Mouse (Mus musculus): ENCODE measurements around the gene Zbtb38.
A peak's percentile ranks its signal among the peaks of the same experiment; 100 is the strongest.

Zbtb38 gene

GRCm38 (mm10) chr9:96754625-96754969, 2.0 kb upstream of the Zbtb38 start:
- no peak overlapping the region for H3K4me3 ChIP-seq (replicated peaks; ENCODE audit: low read length)
- no peak for TF ChIP-seq POU5F1 (IDR thresholded peaks at IDR 0.05; ENCODE audit: borderline replicate concordance, low read length)
- TF ChIP-seq NANOG (IDR thresholded peaks at IDR 0.05; ENCODE audit: borderline replicate concordance, low read length) = no peak
- no peak for TF ChIP-seq CTCF (conservative IDR thresholded peaks at IDR 0.05; ENCODE audit: low read length)
- peaks cover 6% of the 10 kb centered on the region for H3K36me3 ChIP-seq (ENCODE audit: insufficient read depth, low read length)
- H3K4me1 ChIP-seq (replicated peaks; ENCODE audit: low read depth, low read length) = peaks cover 56% of the 10 kb centered on the region
- no peaks in the 10 kb centered on the region for H3K27me3 ChIP-seq (ENCODE audit: insufficient read depth, low read length)
- no peaks in the 10 kb centered on the region for H3K9me3 ChIP-seq (ENCODE audit: low read length)

- Histone ChIP-seq H3K4me3 (replicated peaks; ENCODE audit: low read length) (no peak overlapping the region), H3K4me1 (replicated peaks; ENCODE audit: low read depth, low read length) (peaks cover 55% of the 10 kb centered on the region), H3K27me3 (ENCODE audit: insufficient read depth, low read length) (no peaks in the 10 kb centered on the region), H3K9me3 (ENCODE audit: low read length) (no peaks in the 10 kb centered on the region), H3K36me3 (ENCODE audit: insufficient read depth, low read length) (peaks cover 10% of the 10 kb centered on the region)
- TF ChIP-seq CTCF (conservative IDR thresholded peaks at IDR 0.05; ENCODE audit: low read length) = no peak
- TF ChIP-seq NANOG (IDR thresholded peaks at IDR 0.05; ENCODE audit: borderline replicate concordance, low read length) = no peak
- no peak for TF ChIP-seq POU5F1 (IDR thresholded peaks at IDR 0.05; ENCODE audit: borderline replicate concordance, low read length)
Measured at GRCm38 (mm10) chr9:96753921-96754624, 1.4 kb upstream of the Zbtb38 start.

- Histone ChIP-seq H3K9me3 (ENCODE audit: low read length) (no peaks in the 10 kb centered on the region), H3K4me3 (replicated peaks; ENCODE audit: low read length) (no peak overlapping the region), H3K27me3 (ENCODE audit: insufficient read depth, low read length) (no peaks in the 10 kb centered on the region), H3K4me1 (replicated peaks; ENCODE audit: low read depth, low read length) (peaks cover 49% of the 10 kb centered on the region), H3K36me3 (ENCODE audit: insufficient read depth, low read length) (peaks cover 17% of the 10 kb centered on the region)
- TF ChIP-seq NANOG (IDR thresholded peaks at IDR 0.05; ENCODE audit: borderline replicate concordance, low read length) = no peak
- TF ChIP-seq CTCF (conservative IDR thresholded peaks at IDR 0.05; ENCODE audit: low read length) = no peak
- TF ChIP-seq POU5F1 (IDR thresholded peaks at IDR 0.05; ENCODE audit: borderline replicate concordance, low read length) = no peak
Measured at GRCm38 (mm10) chr9:96753392-96753791, 761 bp upstream of the Zbtb38 start.

DNA sequence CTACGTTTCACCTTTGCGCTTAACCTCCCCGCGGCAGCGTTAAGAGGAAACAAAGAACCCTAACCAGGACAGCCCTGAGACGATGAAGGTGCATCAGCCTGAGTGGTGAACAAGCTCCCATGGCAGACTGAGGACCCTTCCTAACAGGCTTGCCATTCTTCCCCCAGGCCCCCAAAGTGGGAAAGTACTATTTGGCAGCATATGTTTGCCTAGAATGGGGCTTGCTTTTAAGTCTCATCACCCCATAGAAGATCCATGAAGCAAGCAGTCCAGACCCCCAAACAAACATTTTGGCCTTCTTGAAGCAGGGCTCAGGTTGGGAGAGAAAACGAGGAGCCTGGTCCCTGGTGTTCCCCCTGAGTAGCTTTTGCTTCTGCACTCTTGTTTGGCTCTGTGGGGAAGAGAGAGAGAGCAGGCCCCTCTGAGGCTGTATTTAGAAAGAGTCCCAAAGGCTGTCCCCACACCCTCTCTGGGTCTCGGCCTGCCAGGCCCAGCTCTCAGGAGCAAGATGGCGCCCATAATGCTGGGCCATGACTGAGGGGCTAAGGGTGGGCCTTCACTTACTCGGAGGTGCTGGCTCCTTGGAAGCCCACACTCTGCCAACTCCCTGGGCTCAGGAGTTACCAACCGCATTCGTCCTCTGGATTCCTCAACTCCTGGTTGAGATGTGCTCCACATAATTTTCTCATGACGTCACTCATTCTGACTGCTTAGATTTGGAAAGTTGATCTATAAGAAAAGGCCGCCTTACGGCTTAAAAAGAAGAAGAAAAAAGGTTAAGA, 619 bp downstream of the Zbtb38 start:
- Histone ChIP-seq H3K36me3 (ENCODE audit: insufficient read depth, low read length) (peaks cover 31% of the 10 kb centered on the region), H3K4me3 (replicated peaks; ENCODE audit: low read length) (peak overlapping the region; percentile 68), H3K9me3 (ENCODE audit: low read length) (peaks cover 3% of the 10 kb centered on the region; the same call in 1 of the 2 replicates), H3K4me1 (replicated peaks; ENCODE audit: low read depth, low read length) (peaks cover 41% of the 10 kb centered on the region), H3K27me3 (ENCODE audit: insufficient read depth, low read length) (no peaks in the 10 kb centered on the region)
- TF ChIP-seq POU5F1 (IDR thresholded peaks at IDR 0.05; ENCODE audit: borderline replicate concordance, low read length) = no peak
- no peak for TF ChIP-seq CTCF (conservative IDR thresholded peaks at IDR 0.05; ENCODE audit: low read length)
- no peak for TF ChIP-seq NANOG (IDR thresholded peaks at IDR 0.05; ENCODE audit: borderline replicate concordance, low read length)

DNA sequence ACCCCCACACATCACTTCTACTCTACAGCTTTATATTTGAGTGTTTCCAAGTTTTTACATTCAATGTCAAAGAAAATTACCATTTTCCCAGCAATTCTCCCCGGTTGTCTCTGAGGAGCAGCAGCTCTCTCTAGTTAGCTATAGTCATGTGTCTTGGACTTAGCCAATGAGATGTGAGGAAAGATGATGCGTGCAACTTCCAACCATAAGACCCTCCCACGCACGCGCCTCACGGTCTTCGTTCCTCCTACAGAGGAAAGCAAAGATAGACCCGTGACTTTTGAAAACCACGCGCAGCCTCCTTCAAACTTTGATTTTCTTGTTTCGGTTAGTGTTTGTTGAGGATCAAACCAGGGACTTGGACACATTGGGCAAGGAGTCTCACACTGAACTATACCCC, 2.0 kb downstream of the Zbtb38 start:
- Histone ChIP-seq H3K36me3 (ENCODE audit: insufficient read depth, low read length) (peaks cover 36% of the 10 kb centered on the region), H3K4me1 (replicated peaks; ENCODE audit: low read depth, low read length) (peaks cover 41% of the 10 kb centered on the region), H3K27me3 (ENCODE audit: insufficient read depth, low read length) (no peaks in the 10 kb centered on the region), H3K4me3 (replicated peaks; ENCODE audit: low read length) (no peak overlapping the region), H3K9me3 (ENCODE audit: low read length) (peaks cover 7% of the 10 kb centered on the region; the same call in 1 of the 2 replicates)
- no peak for TF ChIP-seq NANOG (IDR thresholded peaks at IDR 0.05; ENCODE audit: borderline replicate concordance, low read length)
- no peak for TF ChIP-seq POU5F1 (IDR thresholded peaks at IDR 0.05; ENCODE audit: borderline replicate concordance, low read length)
- no peak for TF ChIP-seq CTCF (conservative IDR thresholded peaks at IDR 0.05; ENCODE audit: low read length)

- H3K4me1 ChIP-seq (replicated peaks; ENCODE audit: low read depth, low read length) = peaks cover 16% of the 10 kb centered on the region
- peaks cover 41% of the 10 kb centered on the region for H3K36me3 ChIP-seq (ENCODE audit: insufficient read depth, low read length)
- H3K4me3 ChIP-seq (replicated peaks; ENCODE audit: low read length) = no peak overlapping the region
- peaks cover 7% of the 10 kb centered on the region; the same call in 1 of the 2 replicates for H3K9me3 ChIP-seq (ENCODE audit: low read length)
- TF ChIP-seq NANOG (IDR thresholded peaks at IDR 0.05; ENCODE audit: borderline replicate concordance, low read length) = no peak
- no peaks in the 10 kb centered on the region for H3K27me3 ChIP-seq (ENCODE audit: insufficient read depth, low read length)
Measured at GRCm38 (mm10) chr9:96746527-96746926, 6.1 kb downstream of the Zbtb38 start.

DNA sequence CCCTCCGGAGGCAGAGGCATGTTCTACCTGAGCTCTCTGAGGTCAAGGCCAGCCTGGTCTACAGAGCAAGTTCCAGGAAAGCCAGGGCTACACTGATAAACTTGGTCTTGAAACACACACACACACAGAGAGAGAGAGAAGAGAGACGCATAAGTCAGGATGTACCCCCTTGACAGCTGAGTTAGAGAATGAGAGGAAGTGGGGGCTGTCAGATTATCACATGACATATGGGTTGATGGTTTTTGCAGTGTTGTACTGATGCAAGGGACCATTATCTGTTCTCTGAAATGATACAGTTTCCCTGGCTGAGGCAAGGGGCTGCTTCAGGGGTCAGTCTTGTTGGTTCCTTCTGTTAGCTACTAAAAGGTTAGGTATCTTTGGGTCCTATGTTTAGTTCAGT, 7.7 kb downstream of the Zbtb38 start:
- TF ChIP-seq NANOG (IDR thresholded peaks at IDR 0.05; ENCODE audit: borderline replicate concordance, low read length) = no peak
- no peak for TF ChIP-seq CTCF (conservative IDR thresholded peaks at IDR 0.05; ENCODE audit: low read length)
- no peak for TF ChIP-seq POU5F1 (IDR thresholded peaks at IDR 0.05; ENCODE audit: borderline replicate concordance, low read length)

GRCm38 (mm10) chr9:96741365-96742085, 11.1 kb downstream of the Zbtb38 start:
- no peak for TF ChIP-seq NANOG (IDR thresholded peaks at IDR 0.05; ENCODE audit: borderline replicate concordance, low read length)
- TF ChIP-seq CTCF (conservative IDR thresholded peaks at IDR 0.05; ENCODE audit: low read length) = no peak
- no peak for TF ChIP-seq POU5F1 (IDR thresholded peaks at IDR 0.05; ENCODE audit: borderline replicate concordance, low read length)
- Histone ChIP-seq H3K4me3 (replicated peaks; ENCODE audit: low read length) (peak overlapping the region; percentile 24; the same call in 1 of the 2 replicates), H3K4me1 (replicated peaks; ENCODE audit: low read depth, low read length) (peaks cover 29% of the 10 kb centered on the region), H3K27me3 (ENCODE audit: insufficient read depth, low read length) (peaks cover 4% of the 10 kb centered on the region; the same call in 1 of the 2 replicates), H3K36me3 (ENCODE audit: insufficient read depth, low read length) (peaks cover 6% of the 10 kb centered on the region; the same call in 1 of the 2 replicates), H3K9me3 (ENCODE audit: low read length) (no peaks in the 10 kb centered on the region)

More for the DNA sequence above, 7.7 kb downstream of the Zbtb38 start:
- peaks cover 19% of the 10 kb centered on the region for H3K4me1 ChIP-seq (replicated peaks; ENCODE audit: low read depth, low read length)
- peaks cover 7% of the 10 kb centered on the region; the same call in 1 of the 2 replicates for H3K9me3 ChIP-seq (ENCODE audit: low read length)
- peaks cover 38% of the 10 kb centered on the region for H3K36me3 ChIP-seq (ENCODE audit: insufficient read depth, low read length)
- H3K4me3 ChIP-seq (replicated peaks; ENCODE audit: low read length) = no peak overlapping the region
- peaks cover 1% of the 10 kb centered on the region; the same call in 1 of the 2 replicates for H3K27me3 ChIP-seq (ENCODE audit: insufficient read depth, low read length)

All from E14TG2a.4 (cell line).